In the genomic region with DNA sequence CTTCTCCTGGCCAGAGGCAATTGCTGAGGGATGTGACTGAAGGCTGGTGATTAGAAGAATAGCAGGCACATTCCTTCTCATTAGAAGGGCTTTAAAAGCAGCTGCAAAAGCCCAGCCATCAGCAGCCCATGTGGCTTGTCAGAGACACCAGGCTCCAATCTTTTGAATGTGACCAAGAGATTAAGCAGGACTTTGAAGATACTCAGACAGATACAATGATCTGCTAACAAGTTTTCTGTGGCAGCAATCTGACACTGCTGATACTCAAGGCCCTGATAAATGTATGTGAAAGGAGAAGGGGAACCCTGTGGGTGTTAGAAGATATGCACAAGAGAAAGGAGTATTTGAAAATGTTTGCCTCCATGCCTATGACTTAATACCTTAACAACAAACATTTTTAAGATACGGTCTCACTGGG, we compare ENCODE assay signal across 16 mouse cellular contexts. TPM values are rescaled to one million over a fixed set of nuclear protein-coding genes. Genes with fewer than 3 reads are reported as not detected.
DNase-seq lines count a peak whose midpoint lies in the region; ATAC-seq lines count a peak whose summit lies in the region.
"Had no signal": no experiment of that assay in that cellular context is flagged by ENCODE, and none has a peak within 500 bp of the region (broad histone marks: within the 10 kb centered on the region; RNA-seq: fewer than 3 reads in every experiment).

No protein-coding gene starts in this region.

- WGBS in heart, embryonic 15.5 days, result 30% methylated on average over 1 of the region's 1 CpGs
- 38% methylated on average over 1 of the region's 1 CpGs for WGBS in midbrain, embryonic 11.5 days
- 27% methylated on average over 1 of the region's 1 CpGs for WGBS in midbrain, embryonic 13.5 days
- WGBS in embryonic facial prominence, embryonic 10.5 days, result 46% methylated on average over 1 of the region's 1 CpGs

- no peak overlapping the region for H3K9ac ChIP-seq in heart, embryonic 15.5 days
- no peak overlapping the region for H3K9ac ChIP-seq in midbrain, embryonic 11.5 days (ENCODE audit: low read length)
- H3K9ac ChIP-seq in midbrain, embryonic 13.5 days (replicated peaks), result no peak overlapping the region
- H3K9ac ChIP-seq: hindbrain, embryonic 14.5 days; midbrain, embryonic 15.5 days; neural tube, embryonic 12.5 days had no signal

- H3K36me3 ChIP-seq in heart, embryonic 15.5 days, result peaks cover 30% of the 10 kb centered on the region
- no peaks in the 10 kb centered on the region for H3K36me3 ChIP-seq in midbrain, embryonic 11.5 days (ENCODE audit: control insufficient read depth, insufficient read depth, low read length)
- H3K36me3 ChIP-seq in midbrain, embryonic 13.5 days, result no peaks in the 10 kb centered on the region
- peaks cover 18% of the 10 kb centered on the region; the same call in 1 of the 2 replicates for H3K36me3 ChIP-seq in embryonic facial prominence, embryonic 10.5 days (replicated peaks)
- H3K36me3 ChIP-seq: midbrain, embryonic 15.5 days had no signal

- ATAC-seq in heart, embryonic 15.5 days (replicated peaks; ENCODE audit: insufficient number of reproducible peaks, insufficient read depth, low FRiP score, low read depth), result peak; percentile 80
- 0 out of 2 replicates have a peak, but pooled peaks have one; percentile 27 for ATAC-seq in midbrain, embryonic 11.5 days (ENCODE audit: low FRiP score)
- ATAC-seq in midbrain, embryonic 13.5 days, result no peak
- ATAC-seq: midbrain, embryonic 15.5 days had no signal

- no peak for DNase-seq in heart, postnatal 25 days (ENCODE audit: low spot score)
- DNase-seq in midbrain, embryonic 11.5 days (ENCODE audit: low spot score, missing footprints), result no peak
- DNase-seq in embryonic facial prominence, embryonic 10.5 days (ENCODE audit: low spot score), result peak; percentile 38
- DNase-seq in retina, postnatal 1 day, result peak; percentile 39
- no peak for DNase-seq in layer of hippocampus, postnatal 14 days (ENCODE audit: low spot score in 2 of 2)
- DNase-seq: adrenal gland, adult 8-10 months; gastrocnemius, postnatal 10 days; kidney, adult 18-20 months; right cerebral cortex, adult 18-20 months; thymus, adult 18-20 months had no signal

- H3K4me1 ChIP-seq in heart, embryonic 15.5 days (replicated peaks), result peaks cover 59% of the 10 kb centered on the region
- peaks cover 6% of the 10 kb centered on the region; the same call in 1 of the 2 replicates for H3K4me1 ChIP-seq in midbrain, embryonic 11.5 days (ENCODE audit: control insufficient read depth, insufficient read depth, low read length)
- H3K4me1 ChIP-seq in midbrain, embryonic 13.5 days (replicated peaks), result 0 out of 2 replicates have a peak, but pooled peaks cover 7% of the 10 kb centered on the region
- H3K4me1 ChIP-seq in embryonic facial prominence, embryonic 10.5 days, result peaks cover 37% of the 10 kb centered on the region
- H3K4me1 ChIP-seq: neural tube, embryonic 12.5 days had no signal

- no peak overlapping the region for H3K4me3 ChIP-seq in heart, embryonic 15.5 days
- no peak overlapping the region for H3K4me3 ChIP-seq in midbrain, embryonic 11.5 days (ENCODE audit: low read depth, low read length)
- no peak overlapping the region for H3K4me3 ChIP-seq in midbrain, embryonic 13.5 days (replicated peaks)
- H3K4me3 ChIP-seq in embryonic facial prominence, embryonic 10.5 days, result no peak overlapping the region
- H3K4me3 ChIP-seq: midbrain, embryonic 15.5 days; neural tube, embryonic 12.5 days had no signal

- peak overlapping the region; percentile 85 for H3K27ac ChIP-seq in heart, embryonic 15.5 days
- H3K27ac ChIP-seq in midbrain, embryonic 11.5 days (ENCODE audit: low read depth, low read length), result no peak overlapping the region
- H3K27ac ChIP-seq in midbrain, embryonic 13.5 days, result no peak overlapping the region
- H3K27ac ChIP-seq in embryonic facial prominence, embryonic 10.5 days (replicated peaks), result no peak overlapping the region
- H3K27ac ChIP-seq: hindbrain, embryonic 14.5 days; midbrain, embryonic 15.5 days; neural tube, embryonic 12.5 days had no signal

- intact Hi-C loops in heart, postnatal 25 days (cut with DNase I), result no loop called here

- no peak overlapping the region for H3K4me2 ChIP-seq in heart, embryonic 15.5 days
- H3K4me2 ChIP-seq in midbrain, embryonic 11.5 days, result no peak overlapping the region
- no peak overlapping the region for H3K4me2 ChIP-seq in midbrain, embryonic 13.5 days (replicated peaks)
- H3K4me2 ChIP-seq: hindbrain, embryonic 14.5 days; midbrain, embryonic 15.5 days; neural tube, embryonic 12.5 days had no signal

- H3K9me3 ChIP-seq in heart, embryonic 15.5 days (replicated peaks), result no peaks in the 10 kb centered on the region
- H3K9me3 ChIP-seq in midbrain, embryonic 11.5 days (ENCODE audit: control insufficient read depth, low read length), result no peaks in the 10 kb centered on the region
- H3K9me3 ChIP-seq in midbrain, embryonic 13.5 days, result no peaks in the 10 kb centered on the region
- H3K9me3 ChIP-seq in embryonic facial prominence, embryonic 10.5 days, result no peaks in the 10 kb centered on the region
- H3K9me3 ChIP-seq: midbrain, embryonic 15.5 days; neural tube, embryonic 12.5 days had no signal

- H3K27me3 ChIP-seq in heart, embryonic 15.5 days, result no peaks in the 10 kb centered on the region
- no peaks in the 10 kb centered on the region for H3K27me3 ChIP-seq in midbrain, embryonic 11.5 days (ENCODE audit: control insufficient read depth, insufficient read depth, low read length)
- H3K27me3 ChIP-seq in midbrain, embryonic 13.5 days, result no peaks in the 10 kb centered on the region; the same call in 1 of the 2 replicates
- H3K27me3 ChIP-seq in embryonic facial prominence, embryonic 10.5 days (replicated peaks; ENCODE audit: low read depth, poor library complexity, severe bottlenecking), result no peaks in the 10 kb centered on the region
- H3K27me3 ChIP-seq: CH12.LX; midbrain, embryonic 15.5 days; neural tube, embryonic 12.5 days had no signal

RNA-seq across cellular contexts. Expression of gene Gyg, which starts 9.4 kb away (rescaled TPM):
- polyA plus RNA-seq in heart, embryonic 15.5 days (2015; fragmentation: Nextera tagmentation; extraction: Ambion mirVana), result 463 and 501 TPM in 2 replicates
- total RNA-seq in heart, postnatal 25 days (2021), result 100 to 1,000 TPM; 145 to 158 TPM
- polyA plus RNA-seq in midbrain, embryonic 11.5 days (2014; fragmentation: Nextera tagmentation; extraction: Ambion mirVana), result 32.7 and 33.0 TPM in 2 replicates
- polyA plus RNA-seq in midbrain, embryonic 13.5 days (2015; fragmentation: Nextera tagmentation; extraction: Ambion mirVana), result 24.5 and 25.0 TPM in 2 replicates
- 39.7 and 40.8 TPM in 2 replicates for polyA plus RNA-seq in embryonic facial prominence, embryonic 10.5 days (2016; fragmentation: Nextera tagmentation; extraction: Ambion mirVana)
- 10 to 100 TPM; 48.2 to 53.2 TPM for total RNA-seq in layer of hippocampus, postnatal 14 days (2021)

Comparison
In these comparisons a context has a peak if more than half of its experiments do, and no peak if none do; other contexts are left out.
1. DNase-seq: peak in embryonic facial prominence, embryonic 10.5 days (single experiment) and retina, postnatal 1 day (single experiment); none in heart, postnatal 25 days (single experiment), midbrain, embryonic 11.5 days (single experiment) and layer of hippocampus, postnatal 14 days (0 of 2).
2. RNA of gene Gyg, which starts 9.4 kb away (polyA plus RNA-seq): 463 to 501 TPM in heart, embryonic 15.5 days; 39.7 to 40.8 TPM in embryonic facial prominence, embryonic 10.5 days, 32.7 to 33.0 TPM in midbrain, embryonic 11.5 days and 24.5 to 25.0 TPM in midbrain, embryonic 13.5 days; every median in the first group is over 10 times any median in the second.